Mouse (Mus musculus) left cerebral cortex, adult 11 months (tissue): Measurements from ENCODE around the gene Hck.

Source experiments
- DNase-seq: peaks from one replicate; pipeline ENCODE4 v3.0.0; 2022; ENCODE audit warnings: low spot score

Gene Hck

GRCm38 (mm10) chr2:153090551-153091165 is 17.6 kb upstream of the Hck start:
- DNase-seq: no peak

GRCm38 (mm10) chr2:153107046-153107766 is 1.1 kb upstream of the Hck start:
- DNase-seq: no peak

GRCm38 (mm10) chr2:153107802-153108201 is 466 bp upstream of the Hck start:
- DNase-seq: no peak

GRCm38 (mm10) chr2:153109596-153109995 is 1.3 kb downstream of the Hck start:
- DNase-seq: no peak

GRCm38 (mm10) chr2:153111298-153111697 is 3.0 kb downstream of the Hck start:
- no peak for DNase-seq

GRCm38 (mm10) chr2:153115679-153116081 is 7.4 kb downstream of the Hck start:
- no peak for DNase-seq

- DNase-seq: no peak
Measured at GRCm38 (mm10) chr2:153117051-153117486, 8.8 kb downstream of the Hck start.

- no peak for DNase-seq
Measured at GRCm38 (mm10) chr2:153119488-153119887, 11.2 kb downstream of the Hck start.

- DNase-seq: no peak
Measured at GRCm38 (mm10) chr2:153120126-153120525, 11.9 kb downstream of the Hck start.

- DNase-seq: no peak
Measured at GRCm38 (mm10) chr2:153121821-153122615, 13.8 kb downstream of the Hck start.

- no peak for DNase-seq
Measured at GRCm38 (mm10) chr2:153122701-153123100, 14.4 kb downstream of the Hck start.

GRCm38 (mm10) chr2:153125875-153126274 is 17.6 kb downstream of the Hck start:
- DNase-seq: no peak

- DNase-seq: no peak
Measured at GRCm38 (mm10) chr2:153131019-153131418, 22.8 kb downstream of the Hck start.

- no peak for DNase-seq
Measured at GRCm38 (mm10) chr2:153134237-153134636, 26.0 kb downstream of the Hck start.

- DNase-seq: no peak
Measured at GRCm38 (mm10) chr2:153136211-153136610, 27.9 kb downstream of the Hck start.

GRCm38 (mm10) chr2:153139158-153139557 is 30.9 kb downstream of the Hck start:
- no peak for DNase-seq

- no peak for DNase-seq
Measured at GRCm38 (mm10) chr2:153139996-153140613, 31.8 kb downstream of the Hck start.

GRCm38 (mm10) chr2:153142620-153143199 is 34.4 kb downstream of the Hck start:
- no peak for DNase-seq

- no peak for DNase-seq
Measured at GRCm38 (mm10) chr2:153145346-153145745, 37.1 kb downstream of the Hck start.

- DNase-seq: no peak
Measured at GRCm38 (mm10) chr2:153147236-153147635, 39.0 kb downstream of the Hck start.

GRCm38 (mm10) chr2:153147715-153148114 is 39.4 kb downstream of the Hck start:
- DNase-seq: no peak

- no peak for DNase-seq
Measured at GRCm38 (mm10) chr2:153149742-153150141, 41.5 kb downstream of the Hck start.
